ENCODE assay signal across 9 mouse cellular contexts in the genomic region with DNA sequence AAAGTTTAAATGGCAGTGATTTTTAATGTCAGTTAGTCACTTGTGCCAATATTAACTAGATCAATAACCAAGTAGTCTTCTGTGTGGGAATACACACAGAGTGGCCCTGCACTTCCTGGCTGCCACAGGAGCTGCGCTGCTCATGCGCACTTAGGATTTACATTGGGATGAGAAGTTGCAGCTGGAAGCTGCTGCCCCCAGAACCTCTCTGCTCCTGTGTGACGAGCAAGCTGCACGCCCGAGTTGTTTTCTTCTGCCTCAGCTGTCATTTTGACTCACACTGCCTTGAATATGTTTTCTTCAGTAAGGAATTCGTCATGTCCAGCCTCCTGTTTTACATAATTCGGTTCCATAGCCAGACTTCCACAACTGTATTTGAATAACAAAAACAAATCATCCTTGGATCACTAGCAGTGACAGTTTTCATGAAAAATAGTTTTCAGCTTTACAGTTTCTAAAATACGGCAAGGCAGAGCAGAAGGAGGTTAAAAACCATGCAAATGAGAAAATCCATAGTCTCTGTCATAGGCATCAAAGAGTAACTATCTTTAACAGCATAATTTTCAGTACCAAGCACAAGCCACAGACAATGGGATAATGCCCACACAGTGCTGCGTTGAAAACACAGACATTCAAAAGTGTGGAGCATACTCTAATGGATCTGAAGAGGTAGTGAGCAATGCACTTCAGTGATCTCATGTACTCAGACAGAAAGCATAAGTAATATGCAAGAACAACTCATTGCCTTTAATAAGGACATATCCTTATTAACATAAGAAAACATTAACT.
DNase-seq lines count a peak whose midpoint lies in the region; ATAC-seq and TF ChIP-seq lines count a peak whose summit lies in the region.
"Had no signal": no experiment of that assay in that cellular context is flagged by ENCODE, and none has a peak within 500 bp of the region (broad histone marks: within the 10 kb centered on the region; RNA-seq: fewer than 3 reads in every experiment).

No protein-coding gene starts in this region.

- ATAC-seq in kidney, embryonic 16.5 days (ENCODE audit: low FRiP score, low TSS enrichment): peak; percentile 95
- ATAC-seq in midbrain, embryonic 11.5 days (ENCODE audit: low FRiP score): peak; percentile 48; the same call in 1 of the 2 replicates
- ATAC-seq in intestine, embryonic 15.5 days: peak; percentile 73
- no peak for ATAC-seq in midbrain, postnatal 0 days (ENCODE audit: low FRiP score)

- no peak overlapping the region for H3K9ac ChIP-seq in kidney, embryonic 16.5 days (replicated peaks; ENCODE audit: low read length)
- H3K9ac ChIP-seq in midbrain, embryonic 11.5 days (ENCODE audit: low read length): no peak overlapping the region
- H3K9ac ChIP-seq in intestine, embryonic 15.5 days: no peak overlapping the region
- H3K9ac ChIP-seq in midbrain, postnatal 0 days (replicated peaks; ENCODE audit: low read length, poor library complexity, severe bottlenecking): no peak overlapping the region
- H3K9ac ChIP-seq: liver, embryonic 13.5 days had no signal

- WGBS in kidney, embryonic 16.5 days: 33% methylated on average over 9 of the region's 9 CpGs
- 64% methylated on average over 9 of the region's 9 CpGs for WGBS in midbrain, embryonic 11.5 days
- 75% methylated on average over 9 of the region's 9 CpGs for WGBS in midbrain, embryonic 10.5 days
- WGBS in intestine, embryonic 15.5 days: 48% methylated on average over 9 of the region's 9 CpGs
- whole genome bisulfite sequencing in midbrain, postnatal 0 days: 35% methylated on average over 9 of the region's 9 CpGs

- no peaks in the 10 kb centered on the region for H3K9me3 ChIP-seq in kidney, embryonic 16.5 days (ENCODE audit: low read length)
- no peaks in the 10 kb centered on the region for H3K9me3 ChIP-seq in midbrain, embryonic 11.5 days (ENCODE audit: control insufficient read depth, low read length)
- H3K9me3 ChIP-seq in midbrain, embryonic 10.5 days (replicated peaks): no peaks in the 10 kb centered on the region
- no peaks in the 10 kb centered on the region for H3K9me3 ChIP-seq in intestine, embryonic 15.5 days
- peaks cover 6% of the 10 kb centered on the region; the same call in 1 of the 2 replicates for H3K9me3 ChIP-seq in midbrain, postnatal 0 days (ENCODE audit: low read length)
- H3K9me3 ChIP-seq: liver, embryonic 13.5 days had no signal

- no peaks in the 10 kb centered on the region for H3K36me3 ChIP-seq in kidney, embryonic 16.5 days (ENCODE audit: insufficient read depth, low read length)
- no peaks in the 10 kb centered on the region for H3K36me3 ChIP-seq in midbrain, embryonic 11.5 days (ENCODE audit: control insufficient read depth, insufficient read depth, low read length)
- no peaks in the 10 kb centered on the region for H3K36me3 ChIP-seq in midbrain, embryonic 10.5 days
- no peaks in the 10 kb centered on the region for H3K36me3 ChIP-seq in intestine, embryonic 15.5 days
- H3K36me3 ChIP-seq in midbrain, postnatal 0 days (ENCODE audit: insufficient read depth, low read length): no peaks in the 10 kb centered on the region
- H3K36me3 ChIP-seq: liver, embryonic 13.5 days had no signal

- H3K27ac ChIP-seq in kidney, embryonic 16.5 days (ENCODE audit: low read length): peak overlapping the region; percentile 42; the same call in 1 of the 2 replicates
- no peak overlapping the region for H3K27ac ChIP-seq in midbrain, embryonic 11.5 days (ENCODE audit: low read depth, low read length)
- H3K27ac ChIP-seq in midbrain, embryonic 10.5 days (replicated peaks): no peak overlapping the region
- no peak overlapping the region for H3K27ac ChIP-seq in intestine, embryonic 15.5 days
- no peak overlapping the region for H3K27ac ChIP-seq in midbrain, postnatal 0 days (ENCODE audit: low read depth, low read length)
- H3K27ac ChIP-seq: liver, embryonic 13.5 days had no signal

- no peak overlapping the region for H3K4me2 ChIP-seq in kidney, embryonic 16.5 days (replicated peaks; ENCODE audit: low read depth, low read length)
- no peak overlapping the region for H3K4me2 ChIP-seq in midbrain, embryonic 11.5 days
- H3K4me2 ChIP-seq in intestine, embryonic 15.5 days (replicated peaks): no peak overlapping the region
- 0 out of 2 replicates have a peak overlapping the region, but pooled peaks have one; percentile 16 for H3K4me2 ChIP-seq in midbrain, postnatal 0 days (ENCODE audit: low read depth, low read length, poor library complexity, severe bottlenecking)
- H3K4me2 ChIP-seq: liver, embryonic 13.5 days had no signal

- no peak for DNase-seq in kidney, adult 8-10 months
- no peak for DNase-seq in midbrain, embryonic 11.5 days (ENCODE audit: low spot score, missing footprints)
- no peak for DNase-seq in midbrain, embryonic 10.5 days (ENCODE audit: low spot score)
- peak; percentile 23 for DNase-seq in midbrain, postnatal 0 days (ENCODE audit: low spot score)
- DNase-seq in B cell, adult 2 months: no peak
- DNase-seq: liver, embryonic 13.5 days had no signal

- no peak for TF ChIP-seq CTCF in midbrain, postnatal 0 days (IDR thresholded peaks at IDR 0.05)

- H3K4me3 ChIP-seq in kidney, embryonic 16.5 days (ENCODE audit: low read length): no peak overlapping the region
- no peak overlapping the region for H3K4me3 ChIP-seq in midbrain, embryonic 11.5 days (ENCODE audit: low read depth, low read length)
- H3K4me3 ChIP-seq in midbrain, embryonic 10.5 days: no peak overlapping the region
- no peak overlapping the region for H3K4me3 ChIP-seq in intestine, embryonic 15.5 days (replicated peaks)
- no peak overlapping the region for H3K4me3 ChIP-seq in midbrain, postnatal 0 days (ENCODE audit: low read depth, low read length)
- H3K4me3 ChIP-seq: liver, embryonic 13.5 days; myocyte had no signal

- no peaks in the 10 kb centered on the region for H3K4me1 ChIP-seq in kidney, embryonic 16.5 days (ENCODE audit: insufficient read depth, low read length)
- H3K4me1 ChIP-seq in midbrain, embryonic 11.5 days (ENCODE audit: control insufficient read depth, insufficient read depth, low read length): no peaks in the 10 kb centered on the region
- no peaks in the 10 kb centered on the region for H3K4me1 ChIP-seq in midbrain, embryonic 10.5 days
- H3K4me1 ChIP-seq in intestine, embryonic 15.5 days (replicated peaks): no peaks in the 10 kb centered on the region
- no peaks in the 10 kb centered on the region for H3K4me1 ChIP-seq in midbrain, postnatal 0 days (ENCODE audit: insufficient read depth, low read length)
- H3K4me1 ChIP-seq: liver, embryonic 13.5 days had no signal

- H3K27me3 ChIP-seq in kidney, embryonic 16.5 days (ENCODE audit: insufficient read depth, low read length): no peaks in the 10 kb centered on the region
- no peaks in the 10 kb centered on the region for H3K27me3 ChIP-seq in midbrain, embryonic 11.5 days (ENCODE audit: control insufficient read depth, insufficient read depth, low read length)
- no peaks in the 10 kb centered on the region for H3K27me3 ChIP-seq in midbrain, embryonic 10.5 days (ENCODE audit: low read depth, poor library complexity, severe bottlenecking)
- H3K27me3 ChIP-seq in intestine, embryonic 15.5 days (replicated peaks): no peaks in the 10 kb centered on the region
- H3K27me3 ChIP-seq in midbrain, postnatal 0 days (ENCODE audit: insufficient read depth, low read length): no peaks in the 10 kb centered on the region
- H3K27me3 ChIP-seq: liver, embryonic 13.5 days had no signal
